Mouse (Mus musculus): ENCODE data around the gene Itga11.
"Not testable (repeated sequence)": the region's sequence is repeated elsewhere in the genome, so short reads cannot be mapped to it uniquely, and the experiment has no call there.

The Itga11 gene

DNA sequence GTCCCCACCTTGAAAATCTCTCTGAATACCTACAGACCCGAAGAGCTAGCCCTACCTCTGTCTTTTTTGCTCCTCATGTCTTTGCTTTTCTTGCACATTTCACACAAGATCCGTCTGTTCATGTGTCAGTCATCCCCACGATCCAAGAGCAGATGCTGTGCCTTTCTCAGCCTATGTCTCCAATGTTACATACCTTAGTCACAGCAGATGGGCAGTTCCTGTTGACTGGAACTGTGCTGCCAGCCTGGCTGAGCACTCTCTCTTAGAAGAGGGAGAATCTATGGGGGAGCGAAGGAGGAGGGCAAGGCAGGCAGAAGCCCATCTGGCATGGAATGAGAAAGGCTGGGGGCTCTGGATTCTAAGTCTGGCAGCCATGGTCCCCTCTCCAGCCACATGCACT, 87.7 kb downstream of the Itga11 start:
- DNase-seq (ENCODE audit: low spot score) = no peak

DNA sequence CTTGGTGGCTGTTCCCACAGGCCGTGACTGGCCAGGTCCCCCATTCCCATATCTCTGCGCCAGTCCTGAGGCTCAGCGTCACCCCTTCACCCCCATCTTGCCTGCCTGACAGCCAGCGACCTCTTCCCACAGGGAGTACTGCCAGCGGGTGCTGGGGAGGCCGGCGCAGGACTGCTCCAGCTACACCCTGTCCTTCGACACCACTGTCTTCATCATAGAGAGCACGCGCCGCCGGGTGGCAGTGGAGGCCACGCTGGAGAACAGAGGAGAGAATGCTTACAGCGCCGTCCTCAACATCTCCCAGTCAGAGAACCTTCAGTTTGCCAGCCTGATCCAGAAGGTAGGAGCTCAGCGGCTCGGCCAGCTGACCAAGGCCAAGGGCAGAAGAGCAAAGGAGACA, 89.8 kb downstream of the Itga11 start:
- no peak for DNase-seq (ENCODE audit: low spot score)

DNA sequence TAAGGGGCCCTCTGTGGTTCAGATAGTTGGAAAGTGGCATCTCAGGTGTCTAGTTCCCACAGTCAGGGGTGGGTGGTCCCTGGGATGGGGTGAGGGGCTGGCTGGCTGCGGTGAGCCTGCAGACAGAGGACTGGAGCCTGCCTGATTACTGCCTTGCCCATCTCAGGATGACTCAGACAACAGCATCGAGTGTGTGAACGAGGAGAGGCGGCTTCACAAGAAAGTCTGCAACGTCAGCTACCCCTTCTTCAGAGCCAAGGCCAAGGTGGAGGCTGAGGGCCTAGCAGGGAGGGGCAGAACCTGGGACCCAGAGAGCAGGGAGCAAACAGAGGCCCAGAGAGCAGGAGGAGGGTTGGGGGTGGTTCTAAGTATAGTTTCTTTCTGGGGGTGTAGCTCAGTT, 90.7 kb downstream of the Itga11 start:
- no peak for DNase-seq (ENCODE audit: low spot score)

DNA sequence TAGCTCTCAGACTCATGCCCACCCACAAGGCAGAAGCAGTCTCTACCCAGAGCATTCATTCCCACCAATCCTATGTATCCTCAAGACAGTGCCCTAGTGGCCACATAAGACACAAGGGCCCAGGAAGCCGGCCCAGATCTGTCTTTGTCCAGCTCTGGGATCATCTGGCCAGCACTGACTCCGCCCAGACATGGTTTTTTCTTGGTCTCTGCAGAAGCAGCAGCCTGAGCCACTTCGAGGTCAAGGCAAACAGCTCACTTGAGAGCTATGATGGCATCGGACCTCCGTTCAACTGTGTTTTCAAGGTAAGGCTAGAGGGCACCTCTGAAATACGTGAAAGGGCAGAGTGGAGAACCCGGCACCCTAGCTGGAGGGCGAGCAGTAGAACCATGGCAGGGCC, 95.1 kb downstream of the Itga11 start:
- DNase-seq (ENCODE audit: low spot score) = no peak

DNA sequence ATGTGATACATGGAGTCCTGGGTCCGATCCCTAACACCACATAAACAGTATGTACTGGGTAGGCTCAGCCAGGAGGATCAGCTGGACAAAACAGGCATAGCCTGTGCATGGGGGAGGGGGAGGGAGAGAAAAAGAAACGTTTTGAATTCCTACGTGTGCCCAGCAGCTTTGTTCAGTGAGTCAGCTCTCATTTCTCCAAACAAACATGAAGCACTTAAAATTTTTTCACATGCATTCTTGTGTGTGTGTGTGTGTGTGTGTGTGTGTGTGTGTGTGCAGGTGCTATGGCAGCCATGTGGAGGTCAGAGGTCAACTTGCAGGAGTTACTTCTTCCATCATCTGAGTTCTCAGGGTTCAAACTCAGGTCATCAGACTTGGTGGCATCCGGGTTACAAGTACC, 97.8 kb downstream of the Itga11 start:
- DNase-seq (ENCODE audit: low spot score) = no peak

DNA sequence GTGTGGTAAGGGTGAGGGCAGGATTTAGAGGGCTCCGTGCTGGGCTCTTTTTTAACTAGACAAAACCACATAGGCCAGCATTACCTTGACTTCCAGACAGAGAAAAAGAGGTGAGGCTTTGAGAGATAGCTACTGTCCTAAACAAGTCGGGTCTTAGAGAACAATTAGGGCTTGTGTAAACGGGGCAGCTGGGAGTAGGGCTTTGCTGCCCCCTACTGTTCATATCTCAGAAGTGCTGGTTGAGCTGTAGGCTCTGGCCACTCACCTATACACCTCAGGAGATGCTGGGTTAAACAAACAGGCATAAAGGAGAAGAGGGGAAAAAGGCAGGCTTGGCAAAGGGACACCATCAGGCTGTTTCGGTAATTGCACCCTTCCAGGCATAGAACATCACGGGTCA, 99.8 kb downstream of the Itga11 start:
- peak; percentile 41 for DNase-seq (ENCODE audit: low spot score)

DNA sequence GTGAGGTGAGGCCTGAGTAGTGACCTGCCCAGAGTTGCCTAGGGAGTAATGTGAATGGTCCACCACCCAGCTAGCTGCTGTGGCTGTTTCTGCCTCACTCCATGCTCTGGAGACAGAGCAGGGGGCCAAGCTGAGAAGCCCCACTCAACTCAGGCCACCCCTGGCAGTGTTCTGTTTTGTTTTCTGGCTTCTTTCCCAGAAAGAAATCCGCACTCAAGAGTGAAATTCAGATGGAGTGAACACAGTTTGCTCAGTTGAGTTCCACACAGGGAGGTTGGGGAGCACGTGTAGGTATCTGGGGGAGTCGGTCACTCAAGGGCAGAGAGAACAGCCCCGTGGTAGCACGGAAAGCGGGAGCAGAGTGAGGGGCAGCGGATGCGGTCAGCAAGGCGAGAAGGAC, 101.1 kb downstream of the Itga11 start:
- DNase-seq (ENCODE audit: low spot score) = no peak

DNA sequence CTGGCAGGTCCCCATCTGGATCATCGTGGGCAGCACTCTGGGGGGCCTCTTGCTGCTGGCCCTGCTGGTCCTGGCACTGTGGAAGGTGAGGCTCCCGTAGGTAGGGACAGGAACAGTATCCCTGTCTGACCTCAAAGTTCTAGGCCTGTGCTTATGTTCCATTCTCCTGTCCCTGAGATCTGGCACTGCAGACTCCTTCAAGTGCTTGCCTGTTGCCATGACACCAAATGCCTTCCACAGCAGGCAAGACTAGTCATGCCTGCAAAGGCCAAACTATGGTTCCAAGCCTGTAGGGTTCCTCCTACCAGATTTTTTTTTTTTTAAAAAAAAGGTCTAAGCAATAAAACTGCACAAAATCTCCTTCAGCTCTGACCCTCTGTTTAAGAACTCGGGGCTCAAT, 104.3 kb downstream of the Itga11 start:
- DNase-seq (ENCODE audit: low spot score) = no peak

DNA sequence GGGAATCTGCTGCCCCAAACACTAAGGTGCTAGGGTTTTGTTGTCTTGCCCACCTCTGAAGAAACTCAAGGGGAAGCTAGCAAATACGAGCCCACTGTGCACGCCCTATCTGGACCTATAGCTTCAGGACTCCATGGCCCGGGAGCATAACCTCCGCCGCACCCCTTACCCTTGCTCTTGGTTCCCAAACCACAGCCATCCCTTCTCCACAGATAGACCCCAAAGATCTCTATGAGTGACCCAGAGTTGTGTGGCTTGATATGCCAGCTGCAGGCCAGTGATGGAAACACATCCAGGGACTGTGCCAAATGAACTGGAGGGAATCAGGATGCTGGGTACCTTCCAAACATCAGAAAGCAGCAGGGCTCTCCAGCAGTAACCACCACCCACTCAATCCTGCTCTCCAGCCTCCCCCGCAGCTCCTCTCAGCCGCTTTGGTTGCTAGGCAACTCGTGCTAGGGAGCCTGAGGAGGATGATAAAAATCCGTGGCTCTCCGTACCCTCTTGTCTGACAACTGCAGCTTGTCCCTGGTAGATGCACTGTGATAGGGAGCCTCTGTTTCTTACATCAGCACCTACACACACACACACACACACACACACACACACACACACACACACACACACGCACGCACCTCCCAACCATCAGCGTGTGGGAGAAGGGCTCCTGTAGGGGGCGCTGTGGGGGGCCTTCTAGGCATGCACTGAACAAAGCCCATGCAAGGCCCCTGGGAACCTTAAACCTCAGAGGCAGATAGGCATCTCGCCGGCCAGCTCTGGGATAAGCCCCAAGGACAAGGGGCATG, 105.6 kb downstream of the Itga11 start:
- DNase-seq (ENCODE audit: low spot score) = peak; percentile 73

DNA sequence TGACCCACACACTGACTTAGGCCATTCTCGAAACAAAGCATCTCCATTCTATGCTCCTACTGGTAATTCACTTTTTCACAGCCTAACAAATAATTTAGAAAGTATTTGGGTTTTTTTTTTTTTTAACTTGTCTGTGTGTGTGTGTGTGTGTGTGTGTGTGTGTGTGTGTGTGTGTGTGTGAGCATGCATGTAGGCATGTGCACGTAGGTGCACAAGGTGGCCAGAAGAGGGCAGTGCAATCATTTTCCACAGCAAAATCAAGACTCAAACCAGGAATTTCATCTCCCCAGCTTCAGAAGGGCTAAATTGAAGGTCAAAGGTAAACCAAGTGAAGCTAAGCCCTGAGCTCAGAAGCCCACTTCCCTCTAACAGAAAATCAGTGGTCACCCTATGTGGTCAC, 106.6 kb downstream of the Itga11 start:
- no peak for DNase-seq (ENCODE audit: low spot score)

DNA sequence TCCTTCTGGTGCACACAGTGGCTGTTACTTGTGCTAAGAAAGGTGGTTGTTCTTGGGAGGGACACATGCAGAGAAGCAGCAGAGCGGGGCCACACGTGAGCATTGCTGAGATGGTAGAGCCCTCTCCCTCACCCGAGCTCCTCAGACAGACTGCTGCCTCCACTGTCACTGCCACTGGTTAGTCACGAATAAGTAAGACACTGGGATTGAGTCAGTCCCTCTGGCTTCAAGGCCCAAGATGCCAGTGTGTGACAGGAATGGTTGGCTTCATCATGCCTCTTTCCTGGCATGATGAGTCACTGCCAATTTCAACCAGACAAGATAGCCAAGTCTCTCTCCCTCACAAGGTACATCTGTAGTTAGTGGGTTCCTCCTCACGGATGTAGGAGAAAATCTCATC, 109.1 kb downstream of the Itga11 start:
- DNase-seq (ENCODE audit: low spot score) = no peak

DNA sequence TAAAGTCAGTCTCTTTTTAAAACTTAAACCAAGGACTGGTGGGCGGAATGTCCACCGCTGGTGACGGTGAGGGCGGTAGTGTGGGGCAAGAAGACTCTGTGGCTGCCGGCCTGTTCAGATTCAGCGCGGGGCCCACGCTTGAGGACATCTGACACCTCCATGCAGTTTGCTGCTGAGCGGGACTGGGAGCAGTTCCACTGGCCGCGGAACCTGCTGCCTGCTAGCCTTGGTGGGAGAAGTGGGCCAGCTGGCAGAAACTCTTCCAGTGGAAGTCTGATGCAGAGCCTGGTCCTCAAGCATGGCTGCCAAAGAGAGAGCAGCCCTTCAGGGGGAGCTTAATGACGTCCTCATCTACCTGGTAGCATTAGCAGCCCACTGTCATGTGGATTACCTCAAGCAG, 112.2 kb downstream of the Itga11 start:
- no peak for DNase-seq (ENCODE audit: low spot score)

DNA sequence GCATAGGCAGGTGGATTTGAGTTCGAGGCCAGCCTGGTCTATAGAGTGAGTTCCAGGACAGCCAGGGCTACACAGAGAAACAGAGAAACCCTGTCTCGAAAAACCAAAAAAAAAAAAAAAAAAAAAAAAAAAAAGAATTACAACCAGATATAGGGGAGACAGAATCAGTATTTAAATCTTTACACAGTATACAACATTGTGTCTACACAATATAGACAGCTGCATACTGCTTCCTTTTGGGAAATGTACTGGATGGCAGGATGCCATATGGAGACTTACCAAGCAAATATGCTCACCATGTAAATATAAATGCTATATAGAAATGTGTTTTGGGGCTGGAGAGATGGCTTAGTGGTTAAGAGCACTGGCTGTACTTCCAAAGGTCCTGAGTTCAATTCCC, 121.6 kb downstream of the Itga11 start:
- DNase-seq (ENCODE audit: low spot score) = not testable (repeated sequence)

DNA sequence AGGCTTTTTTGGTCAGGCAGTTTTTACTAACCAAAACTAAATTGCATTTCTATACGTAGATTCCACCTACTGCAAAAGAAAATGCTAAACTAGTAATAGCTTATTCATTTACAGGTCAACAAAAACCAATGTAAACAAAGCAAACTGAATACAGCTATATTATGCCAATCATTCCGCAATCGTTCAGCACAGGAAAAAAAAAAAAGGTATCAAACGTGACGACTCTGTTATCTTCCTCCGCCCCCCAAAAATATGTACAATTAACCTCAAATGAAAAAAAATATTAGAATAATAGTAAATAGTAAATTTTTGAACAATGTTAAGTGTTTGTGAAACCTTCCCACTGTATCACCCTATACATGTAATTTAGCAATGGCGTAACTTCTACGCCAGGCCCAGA, 132.5 kb downstream of the Itga11 start:
- DNase-seq (ENCODE audit: low spot score) = no peak

DNA sequence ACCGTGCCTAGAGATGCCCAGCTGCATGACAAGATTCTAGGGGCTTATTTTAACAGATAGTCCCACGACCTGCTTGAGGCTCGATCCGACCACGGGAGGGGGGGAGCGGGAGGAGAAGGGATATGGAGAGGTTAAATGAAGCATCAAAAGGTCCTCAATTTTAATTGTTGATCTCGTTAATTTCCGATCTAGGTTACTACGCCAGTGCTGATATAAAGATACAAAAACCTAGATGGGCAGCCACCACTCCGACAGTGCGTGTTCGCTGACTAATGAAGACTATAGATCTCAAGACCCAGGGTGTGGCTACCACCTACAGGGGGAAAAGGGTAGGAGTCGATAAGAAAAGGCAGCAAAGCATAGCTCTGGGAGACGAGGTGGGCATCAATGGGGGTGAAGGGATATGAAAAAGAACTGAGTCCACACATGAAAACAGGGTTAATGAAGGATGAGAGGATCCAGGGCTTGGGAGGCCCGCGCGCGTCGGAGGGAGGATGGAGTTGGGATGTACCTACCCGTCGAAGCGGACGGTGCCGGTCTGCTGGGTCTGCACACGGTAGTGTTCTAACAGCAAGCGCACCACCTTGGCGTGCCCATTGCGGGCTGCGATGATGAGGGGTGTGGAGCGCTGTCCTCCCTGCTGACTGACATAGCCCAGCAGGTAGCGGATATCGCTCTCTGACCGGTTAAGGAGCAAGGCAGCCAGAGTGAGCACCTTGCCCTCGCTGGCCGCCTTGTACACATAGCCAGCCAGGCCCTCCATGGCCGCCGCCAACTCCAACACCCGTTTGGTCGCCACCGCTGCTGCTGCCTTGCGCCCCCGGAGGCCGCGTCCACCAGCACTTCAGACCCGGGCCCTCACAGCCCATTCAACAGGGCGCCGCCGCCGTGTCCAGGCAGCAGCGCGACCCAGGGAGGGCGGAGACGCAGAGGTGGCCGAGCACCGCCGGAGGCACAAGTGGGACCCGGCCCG, 133.2 kb downstream of the Itga11 start:
- no peak for DNase-seq (ENCODE audit: low spot score)

DNA sequence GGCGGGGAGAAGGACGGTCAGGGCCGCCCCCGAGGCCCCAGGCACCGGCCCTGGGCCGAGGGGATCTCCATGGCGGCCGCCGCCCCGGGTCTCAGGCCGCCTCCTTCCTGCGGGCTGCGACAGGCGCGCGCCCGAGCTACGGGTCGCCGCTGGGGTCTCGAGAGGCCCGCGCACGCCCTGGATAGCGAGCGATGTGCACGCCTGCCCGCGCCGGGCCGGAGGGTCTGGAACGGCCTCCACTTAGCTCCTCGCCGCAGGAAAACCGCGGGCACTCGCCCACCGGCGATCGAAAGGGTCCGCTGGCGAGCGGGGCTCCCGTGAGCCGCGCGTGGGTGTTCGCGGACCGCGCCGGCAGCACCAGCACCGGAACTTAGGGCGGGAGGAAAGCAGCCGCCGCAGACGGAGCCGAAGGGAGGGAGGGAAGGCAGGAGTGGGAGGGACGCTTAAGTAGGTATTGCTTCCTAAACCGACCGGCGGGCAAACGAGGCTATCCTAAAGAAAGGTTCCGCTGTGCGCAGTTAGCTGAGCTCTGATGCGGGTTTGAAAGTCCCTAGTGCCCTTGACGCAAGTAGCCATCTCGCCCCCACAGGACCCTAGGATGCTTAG, 134.0 kb downstream of the Itga11 start, which contains the start of gene Fem1b:
Fem1b (minus strand) TSS at position 419 of the 606 bp plus-strand sequence.
- DNase-seq (ENCODE audit: low spot score) = peak; percentile 92

DNA sequence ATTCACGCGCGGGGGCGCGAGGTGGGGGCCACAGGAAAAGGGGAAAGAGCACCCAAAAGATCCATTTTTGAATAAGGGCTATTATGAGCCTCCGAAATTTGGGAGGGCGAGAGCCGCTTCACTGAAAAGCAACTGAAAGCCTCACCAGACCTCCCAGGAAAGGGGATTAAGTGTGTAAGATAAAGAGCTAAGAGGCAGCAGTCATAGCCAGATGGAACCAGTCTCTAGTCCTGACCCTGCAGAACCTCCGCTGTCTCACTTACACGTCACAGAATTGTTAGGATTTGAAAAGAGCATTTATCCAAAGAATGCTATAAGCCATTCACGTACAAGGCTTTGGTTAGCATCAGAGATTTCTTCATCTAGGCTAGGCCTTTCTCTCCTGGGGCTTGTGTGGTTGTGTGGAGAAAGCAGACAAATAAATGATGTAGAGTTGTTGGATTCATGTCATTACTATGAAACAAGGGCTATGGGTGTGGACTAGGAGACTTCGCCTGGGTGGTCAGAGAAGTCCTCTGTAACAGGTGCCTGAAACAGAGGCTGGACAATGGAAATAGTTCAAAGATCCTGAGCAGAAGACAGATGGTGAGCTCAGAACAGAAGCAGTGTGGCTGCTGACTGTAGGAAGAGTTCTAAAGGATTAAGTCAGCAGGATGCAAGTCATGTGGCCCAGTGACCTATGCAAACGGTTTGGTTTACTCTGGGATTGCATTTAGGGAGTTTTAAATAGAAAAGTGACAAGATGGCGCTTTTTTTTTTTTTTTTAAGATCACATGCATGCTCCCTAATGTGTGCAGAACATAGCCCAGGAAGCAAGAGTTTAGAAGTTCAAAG, 134.8 kb downstream of the Itga11 start:
- no peak for DNase-seq (ENCODE audit: low spot score)

DNA sequence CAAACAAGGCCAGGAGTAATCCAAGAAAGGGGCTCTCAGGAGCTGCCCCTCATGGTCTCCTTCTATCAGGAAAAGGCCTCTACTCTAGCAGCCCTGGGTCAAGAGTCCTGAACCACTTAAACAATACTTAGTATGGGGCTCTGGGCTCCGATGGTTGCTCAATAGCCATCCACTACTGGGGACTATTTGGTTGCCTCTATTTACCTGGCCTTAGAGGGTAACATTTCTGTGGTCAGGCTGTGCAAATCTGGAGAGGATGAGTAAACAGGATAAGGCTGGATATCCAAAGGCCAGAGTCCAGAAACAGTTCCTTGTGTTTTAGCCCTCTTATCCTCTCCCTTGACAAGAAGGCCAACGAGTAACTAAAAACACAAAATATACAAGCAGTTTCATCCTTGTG, 137.1 kb downstream of the Itga11 start:
- DNase-seq (ENCODE audit: low spot score) = no peak

DNA sequence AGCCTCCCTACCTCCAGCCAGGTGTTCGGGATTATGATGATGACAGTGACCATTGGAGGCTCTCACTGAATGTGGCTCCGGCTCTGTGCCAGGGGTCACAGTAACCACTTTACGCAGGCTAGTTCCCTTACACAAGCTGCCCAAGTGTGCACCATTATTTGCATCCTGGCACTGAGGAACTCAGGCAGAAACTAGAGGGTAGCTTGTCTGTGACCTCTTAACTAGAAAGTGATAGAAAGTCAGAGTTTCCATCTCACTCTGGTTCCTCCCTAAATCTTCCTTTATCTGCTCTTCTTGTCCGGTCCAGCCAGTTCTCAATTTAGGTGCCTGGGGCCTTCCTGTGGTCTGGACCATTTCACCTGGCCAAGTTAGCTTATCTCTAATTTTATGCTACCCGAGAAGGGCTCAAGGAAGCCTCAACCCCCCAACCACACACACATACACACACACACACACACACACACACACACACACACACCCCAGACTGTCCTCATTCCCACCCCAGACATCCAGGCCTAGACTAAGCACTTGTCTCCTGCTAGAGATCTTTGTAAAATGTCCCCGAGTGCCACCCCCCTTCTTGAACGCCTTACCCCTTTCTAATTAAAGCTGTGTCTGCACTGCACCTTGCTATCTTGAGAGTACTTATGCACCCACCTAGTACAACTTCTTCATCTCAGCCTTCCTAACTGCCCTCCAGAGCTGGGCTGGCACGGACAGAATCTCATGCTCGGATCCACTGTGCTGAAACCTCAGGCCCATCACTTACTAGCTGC, 138.9 kb downstream of the Itga11 start:
- no peak for DNase-seq (ENCODE audit: low spot score)

DNA sequence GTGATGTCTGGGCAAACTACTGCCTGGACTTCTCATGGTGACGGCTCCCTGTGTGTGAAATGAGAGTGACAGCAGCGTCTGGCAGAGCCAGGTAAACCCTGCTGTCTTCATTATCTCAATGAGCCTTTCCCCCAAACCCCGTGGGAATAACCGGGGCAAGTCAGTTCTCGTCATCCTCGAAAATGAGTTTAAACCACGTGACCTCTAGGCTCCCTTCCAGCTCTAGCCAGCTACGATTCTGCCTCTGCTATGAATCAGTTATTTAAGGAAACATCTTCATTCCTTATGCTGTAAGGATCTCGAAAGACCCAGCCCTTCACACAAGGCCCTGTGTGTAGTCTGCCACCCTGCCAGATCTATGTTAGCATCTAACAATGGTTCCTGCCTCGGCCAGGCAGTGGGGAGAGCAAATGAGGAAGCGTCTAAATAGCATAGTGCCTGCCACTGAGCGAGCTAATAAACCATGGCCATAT, 139.5 kb downstream of the Itga11 start:
- no peak for DNase-seq (ENCODE audit: low spot score)

All from testis, postnatal 14 days (tissue).